8 mouse cellular contexts compared by ENCODE assay signal in the genomic region with DNA sequence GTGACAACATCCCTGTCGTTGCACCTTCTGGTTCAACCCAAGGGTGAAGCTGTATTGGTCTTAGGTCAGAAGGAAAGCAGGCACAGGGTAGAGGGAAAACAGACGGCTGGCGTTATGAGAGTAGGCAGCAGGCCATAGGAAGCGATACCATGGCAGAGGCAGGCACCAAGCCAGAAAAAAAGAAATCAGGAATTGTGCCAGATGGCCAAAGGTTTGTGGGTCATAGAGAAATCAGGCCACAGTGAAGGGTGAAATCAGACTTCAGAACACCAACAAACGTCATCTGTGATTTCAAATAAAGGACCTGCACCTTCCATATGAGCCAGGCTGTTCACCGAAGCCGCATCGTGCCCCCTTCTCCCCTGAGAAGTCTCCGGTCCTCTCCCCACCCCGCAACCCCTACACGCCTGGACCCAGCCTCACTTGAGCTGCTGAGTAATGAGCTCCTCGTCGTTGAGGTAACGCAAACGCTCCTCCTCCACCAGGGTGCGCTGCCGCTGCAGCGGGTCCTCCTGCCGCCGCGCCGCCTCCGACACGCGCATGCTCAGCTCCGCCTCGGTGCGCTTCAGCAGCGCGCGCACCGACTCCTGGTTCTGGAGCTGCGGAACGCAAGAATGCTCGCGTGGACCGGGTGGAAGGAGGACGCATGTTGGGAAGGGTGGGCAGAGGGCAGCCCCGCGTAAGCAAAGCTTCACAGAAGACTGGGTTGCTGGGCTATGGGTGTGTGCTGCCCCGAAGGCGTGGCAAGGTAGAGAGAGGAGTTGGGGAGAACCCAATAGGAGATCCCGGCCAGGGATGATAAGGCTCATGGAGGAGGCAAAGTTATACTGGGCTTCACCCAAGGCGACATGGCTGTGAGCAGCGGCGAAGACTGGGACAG. TPM values are rescaled to one million over a fixed set of nuclear protein-coding genes. Genes with fewer than 3 reads are reported as not detected.
DNase-seq lines count a peak whose midpoint lies in the region; ATAC-seq lines count a peak whose summit lies in the region.

No protein-coding gene starts in this region.

- H3K36me3 ChIP-seq in hindbrain, embryonic 16.5 days (ENCODE audit: control insufficient read depth, insufficient read depth, low read length), result peaks cover 10% of the 10 kb centered on the region

- peak overlapping the region; percentile 72 for H3K4me2 ChIP-seq in hindbrain, embryonic 16.5 days (ENCODE audit: low read length)

- ATAC-seq in hindbrain, embryonic 16.5 days, result peak; percentile 73

- WGBS in hindbrain, embryonic 16.5 days, result 7% methylated on average over 46 of the region's 46 CpGs

- H3K4me3 ChIP-seq in hindbrain, embryonic 16.5 days (ENCODE audit: low read length), result peak overlapping the region; percentile 36

- H3K27ac ChIP-seq in hindbrain, embryonic 16.5 days (ENCODE audit: low read depth, low read length), result peak overlapping the region; percentile 72

- peak overlapping the region; percentile 56 for H3K9ac ChIP-seq in hindbrain, embryonic 16.5 days (ENCODE audit: low read depth, low read length)

- peaks cover 20% of the 10 kb centered on the region for H3K4me1 ChIP-seq in hindbrain, embryonic 16.5 days (ENCODE audit: control insufficient read depth, insufficient read depth, low read depth, low read length)

- H3K9me3 ChIP-seq in hindbrain, embryonic 16.5 days (ENCODE audit: control insufficient read depth, low read length), result no peaks in the 10 kb centered on the region

- peak; percentile 97 for DNase-seq in ZHBTc4 (ENCODE audit: low read depth, low spot score)
- peak; percentile 89 to 93 for DNase-seq in cerebellum, postnatal 4 days (ENCODE audit: low spot score in 2 of 2)
- peak; percentile 89 for DNase-seq in gastrocnemius, adult 18-20 months (ENCODE audit: low spot score)
- peak; percentile 93 to 94 for DNase-seq in left cerebral cortex, adult 18-20 months (ENCODE audit: low spot score in 2 of 2)
- DNase-seq in lung, postnatal 4 days, result peak; percentile 91 to 92
- peak; percentile 90 for DNase-seq in retina, postnatal 7 days (ENCODE audit: low read depth, low spot score)
- DNase-seq in urinary bladder, adult 18-20 months (ENCODE audit: low spot score in 2 of 2), result peak; percentile 80 to 83

- peaks cover 31% of the 10 kb centered on the region for H3K27me3 ChIP-seq in hindbrain, embryonic 16.5 days (replicated peaks; ENCODE audit: control insufficient read depth, insufficient read depth, low read length)

RNA-seq across cellular contexts. Expression of gene 4933428G20Rik, which starts 31.5 kb away (rescaled TPM):
- total RNA-seq in gastrocnemius, adult 18-20 months (2021), result not detected
- 0.85 and 0.87 TPM in 2 replicates for polyA plus RNA-seq in hindbrain, embryonic 16.5 days (2015; fragmentation: Nextera tagmentation; extraction: Ambion mirVana)
- not detected for total RNA-seq in left cerebral cortex, adult 18-20 months (2021)

RNA-seq across cellular contexts. Expression of gene Srcin1, which starts 44.4 kb away (rescaled TPM):
- 1 to 10 TPM; 1.3 to 1.9 TPM for total RNA-seq in gastrocnemius, adult 18-20 months (2021)
- 8.0 and 8.9 TPM in 2 replicates for polyA plus RNA-seq in hindbrain, embryonic 16.5 days (2015; fragmentation: Nextera tagmentation; extraction: Ambion mirVana)
- total RNA-seq in left cerebral cortex, adult 18-20 months (2021), result 100 to 1,000 TPM; 246 to 287 TPM

Comparison
In these comparisons a context has a peak if more than half of its experiments do, and no peak if none do; other contexts are left out.
1. Peak in every context shown above with its lines: DNase-seq, ATAC-seq, H3K4me3 ChIP-seq and H3K27ac ChIP-seq.
2. RNA of gene Srcin1, which starts 44.4 kb away (total RNA-seq): 246 to 287 TPM in left cerebral cortex, adult 18-20 months; 1.3 to 1.9 TPM in gastrocnemius, adult 18-20 months; every median in the first group is over 10 times any median in the second.